ENCODE assay signal across 9 mouse cellular contexts in genomic region chr1:84695517-84696411, GRCm38 (mm10). TPM values are rescaled to one million over a fixed set of nuclear protein-coding genes. Genes with fewer than 3 reads are reported as not detected.
DNase-seq lines count a peak whose midpoint lies in the region; ATAC-seq lines count a peak whose summit lies in the region.
"Had no signal": no experiment of that assay in that cellular context is flagged by ENCODE, and none has a peak within 500 bp of the region (broad histone marks: within the 10 kb centered on the region; RNA-seq: fewer than 3 reads in every experiment).

Gene Dner (minus strand): TSS chr1:84696221.

- H3K4me3 ChIP-seq in hindbrain, embryonic 11.5 days (ENCODE audit: low read depth, low read length) = peak within 1 kb of the TSS; percentile 85
- H3K4me3 ChIP-seq in lung, embryonic 16.5 days (ENCODE audit: low read length) = peak within 1 kb of the TSS; percentile 47
- H3K4me3 ChIP-seq: erythroblast, embryonic 14.5 days had no signal

- peak within 1 kb of the TSS; percentile 86 for H3K27ac ChIP-seq in hindbrain, embryonic 11.5 days (ENCODE audit: low read depth, low read length)
- no peak within 1 kb of the TSS for H3K27ac ChIP-seq in lung, embryonic 16.5 days (ENCODE audit: low read length)

- H3K27me3 ChIP-seq in hindbrain, embryonic 11.5 days (ENCODE audit: control insufficient read depth, insufficient read depth, low read length) = no peaks in the 10 kb centered on the region
- H3K27me3 ChIP-seq in lung, embryonic 16.5 days (ENCODE audit: control insufficient read depth, insufficient read depth, low read depth, low read length) = peaks cover 19% of the 10 kb centered on the region

- peak; percentile 92 for ATAC-seq in hindbrain, embryonic 11.5 days (ENCODE audit: low FRiP score)
- ATAC-seq in lung, embryonic 16.5 days (ENCODE audit: low read depth) = peak; percentile 91

- no peaks in the 10 kb centered on the region for H3K4me1 ChIP-seq in hindbrain, embryonic 11.5 days (replicated peaks; ENCODE audit: control insufficient read depth, insufficient read depth, low read length)
- peaks cover 9% of the 10 kb centered on the region for H3K4me1 ChIP-seq in lung, embryonic 16.5 days (replicated peaks; ENCODE audit: control insufficient read depth, insufficient read depth, low read length)

- no peaks in the 10 kb centered on the region for H3K36me3 ChIP-seq in hindbrain, embryonic 11.5 days (ENCODE audit: control insufficient read depth, insufficient read depth, low read length)
- H3K36me3 ChIP-seq in lung, embryonic 16.5 days (ENCODE audit: control insufficient read depth, insufficient read depth, low read length) = no peaks in the 10 kb centered on the region

- H3K4me2 ChIP-seq in hindbrain, embryonic 11.5 days (replicated peaks; ENCODE audit: low read depth, low read length) = peak within 1 kb of the TSS; percentile 93
- peak within 1 kb of the TSS; percentile 80 for H3K4me2 ChIP-seq in lung, embryonic 16.5 days (ENCODE audit: low read depth, low read length)

- DNase-seq in NIH3T3 (ENCODE audit: low read depth) = peak; percentile 34
- peak; percentile 84 to 88 for DNase-seq in cerebellum, postnatal 10 days
- peak; percentile 60 to 68 for DNase-seq in frontal cortex, postnatal 14 days (ENCODE audit: low spot score in 2 of 2)
- DNase-seq in hindbrain, embryonic 11.5 days (ENCODE audit: low spot score) = peak; percentile 86
- peak; percentile 65 to 71 for DNase-seq in layer of hippocampus, postnatal 14 days (ENCODE audit: low spot score in 2 of 2)
- DNase-seq in ovary, postnatal 14 days (ENCODE audit: low spot score) = peak; percentile 79
- DNase-seq in thymus, postnatal 36 days = peak; percentile 27 to 28

- H3K9ac ChIP-seq in hindbrain, embryonic 11.5 days (ENCODE audit: low read depth, low read length) = peak within 1 kb of the TSS; percentile 84
- H3K9ac ChIP-seq in lung, embryonic 16.5 days (ENCODE audit: low read length) = no peak within 1 kb of the TSS

- WGBS in hindbrain, embryonic 11.5 days = under 1% methylated on average over 65 of the region's 75 CpGs
- under 1% methylated on average over 75 of the region's 75 CpGs for WGBS in lung, embryonic 16.5 days

- H3K9me3 ChIP-seq in hindbrain, embryonic 11.5 days (ENCODE audit: control insufficient read depth, low read length) = no peaks in the 10 kb centered on the region
- no peaks in the 10 kb centered on the region for H3K9me3 ChIP-seq in lung, embryonic 16.5 days (ENCODE audit: control insufficient read depth, low read length)

RNA-seq across cellular contexts. Expression of gene Dner, which starts in this region (rescaled TPM):
- 44.7 and 48.7 TPM in 2 replicates for polyA plus RNA-seq in hindbrain, embryonic 11.5 days (2014; fragmentation: Nextera tagmentation; extraction: Ambion mirVana)
- total RNA-seq in layer of hippocampus, postnatal 14 days (2021) = 100 to 1,000 TPM; 158 TPM
- 1.2 and 2.5 TPM in 2 replicates for polyA plus RNA-seq in lung, embryonic 16.5 days (2015; fragmentation: Nextera tagmentation; extraction: Ambion mirVana)
- polyA plus RNA-seq: erythroblast, embryonic 14.5 days had no signal

Comparison
In these comparisons a context has a peak if more than half of its experiments do, and no peak if none do; other contexts are left out.
1. RNA of gene Dner (polyA plus RNA-seq): 44.7 to 48.7 TPM in hindbrain, embryonic 11.5 days; 1.2 to 2.5 TPM in lung, embryonic 16.5 days; every median in the first group is over 10 times any median in the second.
2. DNase-seq: peak in every context shown above with its lines; median percentile 86 in cerebellum, postnatal 10 days; 86 in hindbrain, embryonic 11.5 days; 79 in ovary, postnatal 14 days; 68 in layer of hippocampus, postnatal 14 days; 64 in frontal cortex, postnatal 14 days; 34 in NIH3T3; 28 in thymus, postnatal 36 days.